Mouse (Mus musculus): ENCODE measurements at regions not wholly inside any gene's neighbourhood (a gene's known extent, or its start where the extent isn't known, plus 50 kb on each side); places are given as distances from the start of the nearest gene placed in this dataset.

- peak; percentile 14 for DNase-seq (ENCODE audit: inconsistent ontology term)
Observed at GRCm38 (mm10) chr15:97502056-97502455, 203.6 kb downstream of the Rpap3 start.

DNA sequence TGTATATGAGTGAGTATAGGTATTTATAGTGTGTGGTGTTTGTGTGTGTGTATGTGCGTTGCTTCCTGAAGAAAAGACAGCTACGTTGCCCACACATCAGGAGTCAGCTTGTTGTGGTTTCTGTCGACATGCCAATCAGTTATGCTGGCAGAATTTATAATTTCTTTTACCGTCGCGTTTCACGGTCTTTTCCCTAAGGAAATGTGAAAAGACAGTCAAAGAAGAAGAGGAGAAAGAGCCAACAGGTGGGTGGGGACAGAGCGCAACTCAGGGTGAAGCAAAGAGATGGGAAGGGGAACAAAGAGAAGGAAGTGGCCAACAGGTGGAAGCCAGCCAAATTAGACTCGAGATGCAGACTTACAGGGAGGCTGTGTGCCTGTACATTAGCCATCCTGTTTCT lies 204.2 kb downstream of the Rpap3 start:
- no peak for DNase-seq (ENCODE audit: inconsistent ontology term)

DNA sequence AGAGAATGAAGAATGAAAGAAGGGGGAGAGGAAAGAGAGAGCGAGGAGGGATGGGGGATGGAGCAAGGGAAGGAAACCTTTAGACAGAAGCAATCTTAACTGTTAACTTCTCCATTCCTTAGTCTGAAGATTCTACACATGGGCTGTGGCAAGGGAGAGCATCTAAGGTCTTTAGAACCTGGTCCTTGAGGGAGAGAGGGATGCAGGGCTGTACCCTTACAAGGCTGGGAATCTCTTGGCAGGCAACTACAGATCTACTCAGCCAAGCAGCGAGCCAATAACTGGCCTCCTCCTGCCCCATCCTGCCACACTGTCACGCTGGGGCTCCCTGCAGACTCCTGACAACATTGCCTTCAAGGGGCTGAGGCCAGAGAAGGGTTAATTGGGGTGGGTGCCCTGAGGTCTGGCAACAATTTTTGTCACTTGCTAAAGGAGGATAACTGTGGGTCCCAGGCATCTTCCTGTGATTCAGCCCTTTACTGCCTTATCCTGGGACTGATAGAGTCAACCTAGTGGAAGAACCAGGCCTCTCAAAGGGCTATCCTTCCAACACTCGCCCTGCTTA lies 205.7 kb downstream of the Rpap3 start:
- DNase-seq (ENCODE audit: inconsistent ontology term) = no peak

DNA sequence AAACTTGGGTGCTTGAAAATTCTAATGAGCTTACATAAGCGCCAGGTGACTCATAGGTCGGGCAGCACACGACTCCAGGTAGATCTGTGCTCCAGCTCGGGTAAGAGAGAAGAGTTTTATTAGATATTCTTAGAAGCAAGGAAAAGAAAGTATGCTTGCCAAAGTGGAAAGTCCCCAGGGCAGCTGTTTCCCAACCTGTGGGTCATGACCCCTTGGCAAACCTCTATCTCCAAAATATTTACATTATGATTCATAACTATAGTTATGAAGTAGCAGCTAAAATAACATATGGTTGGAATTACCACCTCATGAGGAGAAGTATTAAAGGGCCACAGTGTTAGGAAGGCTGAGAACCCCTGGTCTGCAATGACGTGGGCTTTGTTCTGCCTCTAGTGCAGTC lies 206.4 kb downstream of the Rpap3 start:
- DNase-seq (ENCODE audit: inconsistent ontology term) = no peak

DNA sequence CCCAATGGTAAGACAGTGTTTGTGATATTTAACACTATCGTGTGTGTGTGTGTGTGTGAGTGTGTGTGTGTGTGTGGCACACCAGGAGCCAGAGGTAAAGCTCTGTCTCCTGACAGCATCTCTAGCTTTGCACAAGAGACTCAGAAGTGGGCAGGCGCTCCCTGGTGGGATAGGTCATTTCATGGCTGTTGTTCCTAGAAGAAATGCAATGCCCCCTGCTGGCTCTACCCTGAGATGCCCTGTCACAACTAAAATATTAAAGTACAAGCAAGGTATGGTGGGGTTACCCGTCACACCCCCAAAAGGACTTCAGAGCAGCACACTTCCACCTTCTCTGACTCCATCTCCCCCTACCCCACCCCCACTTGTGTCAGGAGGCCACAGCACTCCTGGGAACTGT lies 207.2 kb downstream of the Rpap3 start:
- no peak for DNase-seq (ENCODE audit: inconsistent ontology term)

DNA sequence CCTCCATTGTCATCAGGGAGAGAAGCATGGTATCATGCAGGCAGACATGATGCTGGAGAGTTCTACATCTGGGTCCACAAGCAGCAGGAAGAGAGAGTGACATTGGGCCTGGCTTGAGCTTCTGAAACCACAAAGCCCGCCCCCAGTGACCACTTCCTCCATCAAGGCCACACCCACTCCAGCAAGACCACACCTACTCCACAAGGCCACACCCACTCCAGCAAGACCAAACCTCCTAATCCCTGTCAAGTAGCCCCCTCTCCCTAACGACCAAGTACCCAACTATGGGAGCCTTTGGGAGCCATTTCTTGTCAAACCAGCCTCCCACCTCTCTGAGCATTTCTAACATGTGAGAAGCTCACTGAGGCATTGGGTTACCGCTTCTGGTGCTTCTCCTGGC lies 209.6 kb downstream of the Rpap3 start:
- DNase-seq (ENCODE audit: inconsistent ontology term) = no peak

DNA sequence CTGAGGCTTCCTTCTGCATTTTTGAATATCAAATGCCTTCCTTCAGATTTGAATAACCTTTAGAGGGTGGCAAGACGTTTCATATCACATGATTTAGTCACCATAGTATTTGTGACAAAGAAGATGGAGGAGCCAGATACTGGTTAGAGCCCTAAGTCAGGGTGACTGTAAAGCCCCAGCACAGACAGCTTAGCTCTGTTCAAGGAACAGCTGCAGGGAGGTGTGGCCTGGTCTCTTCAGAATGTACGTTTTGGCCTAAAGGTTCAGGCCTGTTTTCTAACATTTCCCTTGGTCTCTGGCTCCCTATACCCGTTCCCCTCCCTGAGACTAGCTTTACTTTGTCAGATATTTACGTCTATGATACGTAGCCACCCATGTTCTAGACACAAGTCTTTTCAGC lies 212.3 kb downstream of the Rpap3 start:
- DNase-seq (ENCODE audit: inconsistent ontology term) = no peak

DNA sequence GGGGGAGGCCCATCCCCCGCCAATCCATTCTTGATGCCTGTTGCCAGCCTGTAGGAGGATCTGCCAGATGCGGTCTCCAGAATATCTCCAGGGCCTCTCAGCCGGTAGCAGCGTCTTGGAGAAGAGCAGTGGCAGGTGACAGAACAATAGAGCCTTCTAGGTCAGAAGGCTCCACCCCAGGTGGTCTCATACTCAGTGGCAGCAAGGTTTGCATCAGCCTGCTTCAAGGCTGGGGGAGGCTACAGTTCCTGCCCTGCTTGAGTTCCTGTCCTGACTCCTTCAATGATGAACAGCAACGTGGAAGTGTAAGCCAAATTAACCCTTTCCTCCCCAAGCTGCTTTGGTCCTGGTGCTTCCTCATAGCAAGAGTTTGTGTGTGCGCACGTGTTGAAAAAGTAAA lies 213.8 kb downstream of the Rpap3 start:
- DNase-seq (ENCODE audit: inconsistent ontology term) = no peak

DNA sequence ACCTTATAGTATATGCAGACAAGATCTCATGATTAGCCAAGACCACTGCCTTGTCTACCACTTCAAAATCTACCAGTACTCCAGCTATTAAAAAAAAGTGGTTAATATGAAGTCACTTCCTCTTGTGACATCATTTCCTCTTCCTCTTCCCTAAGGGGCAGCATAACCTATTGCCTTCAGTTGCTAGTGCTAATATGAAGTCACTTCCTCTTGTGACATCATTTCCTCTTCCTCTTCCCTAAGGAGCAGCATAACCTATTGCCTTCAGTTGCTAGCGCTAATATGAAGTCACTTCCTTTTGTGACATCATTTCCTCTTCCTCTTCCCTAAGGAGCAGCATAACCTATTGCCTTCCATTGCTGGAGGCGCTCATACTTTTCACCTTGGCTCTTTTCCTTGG lies 218.2 kb downstream of the Rpap3 start:
- no peak for DNase-seq (ENCODE audit: inconsistent ontology term)

GRCm38 (mm10) chr15:97471986-97472779 lies 225.1 kb upstream of the Amigo2 start:
- no peak for DNase-seq (ENCODE audit: inconsistent ontology term)

DNA sequence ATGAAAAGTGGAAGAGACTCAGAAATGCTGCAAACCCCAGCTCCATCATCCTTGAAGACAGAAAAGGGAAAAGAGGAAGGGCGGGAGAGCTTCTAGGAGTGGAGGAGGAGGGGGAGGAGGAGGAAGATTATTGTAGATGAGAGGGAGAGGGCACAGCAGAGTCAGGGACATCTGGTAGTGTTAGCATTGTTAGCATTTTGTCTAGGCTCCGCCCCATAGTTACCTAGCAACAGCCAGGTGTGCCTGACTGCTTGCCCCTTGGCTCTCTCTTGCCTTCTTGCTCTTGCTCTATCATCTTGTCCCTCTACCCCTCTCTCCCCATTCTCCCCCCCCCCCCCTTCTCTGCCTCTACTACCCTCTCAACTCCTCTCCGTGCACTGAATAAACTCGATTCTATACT lies 224.4 kb upstream of the Amigo2 start:
- no peak for DNase-seq (ENCODE audit: inconsistent ontology term)

GRCm38 (mm10) chr15:97469684-97470344 lies 222.7 kb upstream of the Amigo2 start:
- no peak for DNase-seq (ENCODE audit: inconsistent ontology term)

GRCm38 (mm10) chr15:97468732-97469683 lies 221.9 kb upstream of the Amigo2 start:
- DNase-seq (ENCODE audit: inconsistent ontology term) = no peak

- no peak for DNase-seq (ENCODE audit: inconsistent ontology term)
Observed at GRCm38 (mm10) chr15:97467781-97468485, 220.8 kb upstream of the Amigo2 start.

DNA sequence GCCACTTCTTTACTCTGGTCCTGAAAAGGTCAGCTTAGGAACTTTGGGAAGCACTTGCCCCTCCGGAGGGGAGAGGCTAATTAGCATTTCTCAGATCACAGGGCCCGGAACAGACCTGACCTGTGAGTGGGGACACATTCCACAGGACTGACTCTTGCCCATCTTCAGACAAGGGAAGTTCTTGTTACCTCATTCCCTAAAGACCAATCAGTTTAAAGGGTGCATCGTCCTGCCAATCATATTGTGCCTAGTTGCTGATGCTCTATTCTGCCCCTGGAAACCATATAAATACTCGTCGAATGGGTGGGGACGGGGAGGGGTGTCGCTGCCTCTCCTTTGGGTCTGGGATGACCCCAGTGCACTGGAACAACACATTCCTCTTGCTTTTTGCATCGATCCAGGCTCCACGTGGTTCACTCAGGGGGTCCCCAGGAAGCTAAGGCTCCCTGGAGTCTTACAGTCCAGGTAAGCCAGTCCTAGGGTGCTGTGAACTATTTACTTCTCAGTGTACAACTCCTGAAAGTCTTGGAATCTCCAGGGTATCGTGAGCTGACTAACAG lies 219.9 kb upstream of the Amigo2 start:
- no peak for DNase-seq (ENCODE audit: inconsistent ontology term)

GRCm38 (mm10) chr15:97466110-97466509 lies 219.0 kb upstream of the Amigo2 start:
- no peak for DNase-seq (ENCODE audit: inconsistent ontology term)

DNA sequence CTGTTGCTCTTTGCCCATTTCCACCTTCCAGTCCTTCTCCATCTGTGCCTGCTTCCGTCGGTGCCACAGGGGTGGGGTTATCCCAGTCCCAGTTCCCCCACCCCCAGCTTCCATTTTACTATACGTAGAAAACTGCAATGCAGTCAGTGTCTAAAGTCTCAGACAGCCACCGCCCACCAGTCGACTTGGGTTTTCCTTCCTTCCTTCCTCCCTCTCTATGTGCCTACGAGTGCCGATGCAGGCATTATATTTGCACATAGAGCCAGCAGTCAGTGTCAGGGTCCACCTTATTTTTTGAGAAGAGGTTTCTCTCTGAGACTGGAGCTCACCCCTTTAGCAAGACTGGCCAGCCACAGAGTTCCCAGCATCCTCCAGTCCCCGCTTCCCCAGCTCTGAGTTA lies 218.3 kb upstream of the Amigo2 start:
- no peak for DNase-seq (ENCODE audit: inconsistent ontology term)

- no peak for DNase-seq (ENCODE audit: inconsistent ontology term)
Observed at GRCm38 (mm10) chr15:97464737-97465136, 217.7 kb upstream of the Amigo2 start.

DNA sequence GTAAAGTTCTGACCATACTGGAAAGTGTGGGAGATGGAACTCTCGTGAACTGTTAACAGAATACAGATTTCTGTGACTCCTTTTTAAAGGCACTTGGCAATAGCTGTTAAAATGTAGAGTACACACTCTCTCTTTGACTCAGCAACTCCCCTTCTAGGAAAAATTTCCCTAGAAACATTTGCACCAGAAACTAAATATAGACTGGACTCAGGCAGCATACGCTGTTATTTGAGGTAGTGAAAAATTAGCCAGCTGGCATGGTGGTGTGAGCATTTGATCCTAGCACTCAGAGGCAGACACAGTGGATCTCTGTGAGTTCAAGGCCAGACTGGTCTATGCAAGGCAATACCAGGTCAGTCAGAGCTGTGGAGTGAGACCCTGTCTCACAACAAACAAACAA lies 215.5 kb upstream of the Amigo2 start:
- DNase-seq (ENCODE audit: inconsistent ontology term) = no peak

GRCm38 (mm10) chr15:97462006-97462405 lies 214.9 kb upstream of the Amigo2 start:
- DNase-seq (ENCODE audit: inconsistent ontology term) = no peak

DNA sequence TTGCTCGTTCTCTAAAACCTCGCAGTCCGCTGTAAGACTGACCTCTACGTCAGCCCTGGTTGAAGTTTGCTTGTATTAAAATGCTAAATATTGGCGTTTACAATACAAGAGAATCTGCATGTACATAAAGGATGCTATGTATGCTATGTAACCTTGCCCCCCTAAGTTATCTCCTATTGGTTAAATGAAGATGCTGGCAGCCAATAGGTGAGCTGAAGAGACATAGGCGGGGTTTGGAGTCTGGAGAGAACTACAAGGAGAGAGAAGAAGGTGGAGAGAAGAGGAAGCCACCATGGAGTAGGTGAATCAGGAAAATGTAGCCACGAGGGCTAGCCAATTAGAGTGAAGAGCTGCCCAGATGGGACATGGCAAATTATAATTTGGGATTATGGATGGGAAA lies 214.0 kb upstream of the Amigo2 start:
- no peak for DNase-seq (ENCODE audit: inconsistent ontology term)
